ENCODE assay signal across 21 mouse cellular contexts in genomic region chr10:25622585-25622984, GRCm38 (mm10).
DNase-seq lines count a peak whose midpoint lies in the region; ATAC-seq and TF ChIP-seq lines count a peak whose summit lies in the region.
"Had no signal": no experiment of that assay in that cellular context is flagged by ENCODE, and none has a peak within 500 bp of the region (broad histone marks: within the 10 kb centered on the region; RNA-seq: fewer than 3 reads in every experiment).

No protein-coding gene starts in this region.

- H3K27ac ChIP-seq in hindbrain, embryonic 13.5 days: 0 out of 2 replicates have a peak overlapping the region, but pooled peaks have one; percentile 40
- no peak overlapping the region for H3K27ac ChIP-seq in hindbrain, embryonic 11.5 days (ENCODE audit: low read depth, low read length)
- H3K27ac ChIP-seq in forebrain, embryonic 15.5 days (replicated peaks): no peak overlapping the region
- H3K27ac ChIP-seq in midbrain, postnatal 0 days (ENCODE audit: low read depth, low read length): peak overlapping the region; percentile 38
- H3K27ac ChIP-seq: heart, embryonic 13.5 days; intestine, embryonic 15.5 days had no signal

- ATAC-seq in hindbrain, embryonic 13.5 days (ENCODE audit: low FRiP score): peak; percentile 85
- ATAC-seq in hindbrain, embryonic 11.5 days (ENCODE audit: low FRiP score): no peak
- ATAC-seq in forebrain, embryonic 15.5 days (replicated peaks): peak; percentile 48; the same call in 1 of the 2 replicates
- peak; percentile 75 for ATAC-seq in midbrain, postnatal 0 days (ENCODE audit: low FRiP score)
- ATAC-seq: intestine, embryonic 15.5 days had no signal

- WGBS in hindbrain, embryonic 13.5 days: 56% methylated on average over 5 of the region's 5 CpGs
- 85% methylated on average over 5 of the region's 5 CpGs for whole genome bisulfite sequencing in hindbrain, embryonic 11.5 days
- 69% methylated on average over 5 of the region's 5 CpGs for WGBS in forebrain, embryonic 15.5 days
- 55% methylated on average over 5 of the region's 5 CpGs for WGBS in midbrain, postnatal 0 days

- H3K4me3 ChIP-seq in hindbrain, embryonic 13.5 days: no peak overlapping the region
- no peak overlapping the region for H3K4me3 ChIP-seq in hindbrain, embryonic 11.5 days (ENCODE audit: low read depth, low read length)
- H3K4me3 ChIP-seq in forebrain, embryonic 15.5 days: no peak overlapping the region
- no peak overlapping the region for H3K4me3 ChIP-seq in midbrain, postnatal 0 days (ENCODE audit: low read depth, low read length)
- H3K4me3 ChIP-seq: erythroblast, embryonic 14.5 days; heart, embryonic 13.5 days; intestine, embryonic 15.5 days; myocyte had no signal

- peaks cover 15% of the 10 kb centered on the region; the same call in 1 of the 2 replicates for H3K4me1 ChIP-seq in hindbrain, embryonic 13.5 days (replicated peaks)
- no peaks in the 10 kb centered on the region for H3K4me1 ChIP-seq in hindbrain, embryonic 11.5 days (replicated peaks; ENCODE audit: control insufficient read depth, insufficient read depth, low read length)
- H3K4me1 ChIP-seq in forebrain, embryonic 15.5 days: no peaks in the 10 kb centered on the region; the same call in 1 of the 2 replicates
- H3K4me1 ChIP-seq in midbrain, postnatal 0 days (ENCODE audit: insufficient read depth, low read length): no peaks in the 10 kb centered on the region

- no peaks in the 10 kb centered on the region for H3K9me3 ChIP-seq in hindbrain, embryonic 13.5 days
- no peaks in the 10 kb centered on the region for H3K9me3 ChIP-seq in hindbrain, embryonic 11.5 days (ENCODE audit: control insufficient read depth, low read length)
- H3K9me3 ChIP-seq in forebrain, embryonic 15.5 days: no peaks in the 10 kb centered on the region
- no peaks in the 10 kb centered on the region for H3K9me3 ChIP-seq in midbrain, postnatal 0 days (ENCODE audit: low read length)
- H3K9me3 ChIP-seq: heart, embryonic 13.5 days; intestine, embryonic 15.5 days had no signal

- no peaks in the 10 kb centered on the region for H3K36me3 ChIP-seq in hindbrain, embryonic 13.5 days
- no peaks in the 10 kb centered on the region for H3K36me3 ChIP-seq in hindbrain, embryonic 11.5 days (ENCODE audit: control insufficient read depth, insufficient read depth, low read length)
- H3K36me3 ChIP-seq in forebrain, embryonic 15.5 days: no peaks in the 10 kb centered on the region
- no peaks in the 10 kb centered on the region for H3K36me3 ChIP-seq in midbrain, postnatal 0 days (ENCODE audit: insufficient read depth, low read length)
- H3K36me3 ChIP-seq: heart, embryonic 13.5 days; intestine, embryonic 15.5 days had no signal

- H3K9ac ChIP-seq in hindbrain, embryonic 13.5 days: no peak overlapping the region
- H3K9ac ChIP-seq in hindbrain, embryonic 11.5 days (ENCODE audit: low read depth, low read length): no peak overlapping the region
- H3K9ac ChIP-seq in forebrain, embryonic 15.5 days (replicated peaks): no peak overlapping the region
- no peak overlapping the region for H3K9ac ChIP-seq in midbrain, postnatal 0 days (replicated peaks; ENCODE audit: low read length, poor library complexity, severe bottlenecking)
- H3K9ac ChIP-seq: heart, embryonic 13.5 days; intestine, embryonic 15.5 days; lung, embryonic 14.5 days had no signal

- H3K27me3 ChIP-seq in hindbrain, embryonic 13.5 days: no peaks in the 10 kb centered on the region
- no peaks in the 10 kb centered on the region for H3K27me3 ChIP-seq in hindbrain, embryonic 11.5 days (ENCODE audit: control insufficient read depth, insufficient read depth, low read length)
- H3K27me3 ChIP-seq in forebrain, embryonic 15.5 days: no peaks in the 10 kb centered on the region
- H3K27me3 ChIP-seq in midbrain, postnatal 0 days (ENCODE audit: insufficient read depth, low read length): no peaks in the 10 kb centered on the region
- H3K27me3 ChIP-seq: CH12.LX; heart, embryonic 13.5 days; intestine, embryonic 15.5 days had no signal

- TF ChIP-seq CTCF in midbrain, postnatal 0 days (IDR thresholded peaks at IDR 0.05): no peak

- H3K4me2 ChIP-seq in hindbrain, embryonic 13.5 days: no peak overlapping the region
- no peak overlapping the region for H3K4me2 ChIP-seq in hindbrain, embryonic 11.5 days (replicated peaks; ENCODE audit: low read depth, low read length)
- no peak overlapping the region for H3K4me2 ChIP-seq in forebrain, embryonic 15.5 days (replicated peaks)
- no peak overlapping the region for H3K4me2 ChIP-seq in midbrain, postnatal 0 days (ENCODE audit: low read depth, low read length, poor library complexity, severe bottlenecking)
- H3K4me2 ChIP-seq: heart, embryonic 13.5 days; intestine, embryonic 15.5 days; liver, embryonic 11.5 days; lung, embryonic 14.5 days had no signal

- no peak for DNase-seq in hindbrain, embryonic 11.5 days (ENCODE audit: low spot score)
- peak; percentile 45 for DNase-seq in Muller cell, postnatal 12 days (ENCODE audit: inconsistent ontology term)
- DNase-seq in midbrain, postnatal 0 days (ENCODE audit: low spot score): peak; percentile 56
- DNase-seq in gastrocnemius, postnatal 4 days (ENCODE audit: low spot score in 2 of 2): no peak
- no peak for DNase-seq in kidney, adult 11 months
- DNase-seq: adrenal gland, postnatal 36 days; cerebellum, adult 9-10 months; gastrocnemius, postnatal 10 days; heart, adult 18-20 months; kidney, postnatal 4 days; lung, embryonic 14.5 days; lung, postnatal 36 days; thymus, adult 18-20 months had no signal

Comparison
In these comparisons a context has a peak if more than half of its experiments do, and no peak if none do; other contexts are left out.
1. H3K27ac ChIP-seq: peak in hindbrain, embryonic 13.5 days (single experiment) and midbrain, postnatal 0 days (single experiment); none in hindbrain, embryonic 11.5 days (single experiment) and forebrain, embryonic 15.5 days (single experiment).
2. DNase-seq: peak in Muller cell, postnatal 12 days (single experiment) and midbrain, postnatal 0 days (single experiment); none in hindbrain, embryonic 11.5 days (single experiment), gastrocnemius, postnatal 4 days (0 of 2) and kidney, adult 11 months (single experiment).